Mouse (Mus musculus) hindbrain, embryonic 12.5 days (tissue): ENCODE measurements around the gene Fgf5. TPM values are rescaled to one million over a fixed set of nuclear protein-coding genes. Genes with fewer than 3 reads are reported as not detected.

Experiments
- ATAC-seq: fragments of 200-750 bp; cut with Nextera tagmentation; 2 replicates; pipeline ENCODE4 v1.8.0; 2017; ENCODE audit warnings: moderate TSS enrichment; ENCODE audit not compliant: low FRiP score
- H3K27ac ChIP-seq: fragments of 300-500 bp; sonication (generic); 2 replicates; pipeline ENCODE4 v1.5.1; 2016; ENCODE audit warnings: mild to moderate bottlenecking
- H3K27me3 ChIP-seq: fragments of 300-500 bp; sonication (generic); 2 replicates; pipeline ENCODE4 v1.6.1; 2016; ENCODE audit warnings: mild to moderate bottlenecking
- H3K36me3 ChIP-seq: fragments of 300-500 bp; sonication (generic); 2 replicates; pipeline ENCODE4 v1.6.1; 2016; ENCODE audit warnings: mild to moderate bottlenecking
- H3K4me1 ChIP-seq: fragments of 300-500 bp; sonication (generic); 2 replicates; pipeline ENCODE4 v1.6.1; 2016
- H3K4me2 ChIP-seq: fragments of 300-500 bp; sonication (generic); replicated peaks from 2 replicates; pipeline ENCODE4 v1.6.1; 2016; ENCODE audit warnings: mild to moderate bottlenecking
- H3K4me3 ChIP-seq: fragments of 300-500 bp; sonication (generic); 2 replicates; pipeline ENCODE4 v1.5.1; 2016; ENCODE audit warnings: mild to moderate bottlenecking
- H3K9ac ChIP-seq: fragments of 300-500 bp; sonication (generic); 2 replicates; pipeline ENCODE4 v1.6.1; 2016; ENCODE audit warnings: mild to moderate bottlenecking, moderate library complexity
- H3K9me3 ChIP-seq: fragments of 300-500 bp; sonication (generic); replicated peaks from 2 replicates; pipeline ENCODE4 v1.6.1; 2016; ENCODE audit warnings: mild to moderate bottlenecking
- WGBS: fragments of 180-500 bp; shearing (Covaris S2); methylation state at CpG from one replicate; pipeline ENCODE4 v1.1.7; 2016; 5-methylcytosine and 5-hydroxymethylcytosine counted together
- polyA plus RNA-seq: library from polyadenylated mRNA; unstranded; fragments of >200 nt; fragmentation: Nextera tagmentation; extraction: Ambion mirVana; gene quantifications from 2 replicates; pipeline ENCODE4 v1.2.1, GENCODE M21; 2016

Gene Fgf5
- polyA plus RNA-seq, 1 experiment from 2014 or later = 0.75 TPM

DNA sequence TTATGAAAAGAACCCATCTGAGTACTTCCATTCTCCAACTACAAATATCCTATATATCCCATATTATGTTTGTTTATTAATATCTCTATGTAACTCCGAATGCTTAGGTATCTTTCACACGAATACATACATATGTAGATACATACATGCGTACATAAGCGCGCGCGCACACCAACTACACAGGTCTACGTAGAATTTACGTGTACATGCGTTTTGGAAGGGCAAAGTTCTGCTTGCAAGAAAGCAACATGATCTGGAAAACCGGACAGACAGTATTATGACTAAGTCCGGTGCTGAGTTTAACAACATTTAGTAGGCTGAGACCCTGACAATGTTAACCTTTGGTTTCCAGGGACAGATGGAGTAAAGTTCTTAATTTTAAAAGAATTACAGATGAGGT lies 1.2 kb downstream of the Fgf5 start:
- Histone ChIP-seq H3K27me3 (peaks cover 66% of the 10 kb centered on the region), H3K4me2 (no peak overlapping the region), H3K4me3 (no peak overlapping the region), H3K9ac (no peak overlapping the region), H3K36me3 (no peaks in the 10 kb centered on the region), H3K9me3 (no peaks in the 10 kb centered on the region), H3K4me1 (peaks cover 17% of the 10 kb centered on the region; the same call in 1 of the 2 replicates), H3K27ac (no peak overlapping the region)
- 3% methylated on average over 12 of the region's 12 CpGs for WGBS
- ATAC-seq = no peak

DNA sequence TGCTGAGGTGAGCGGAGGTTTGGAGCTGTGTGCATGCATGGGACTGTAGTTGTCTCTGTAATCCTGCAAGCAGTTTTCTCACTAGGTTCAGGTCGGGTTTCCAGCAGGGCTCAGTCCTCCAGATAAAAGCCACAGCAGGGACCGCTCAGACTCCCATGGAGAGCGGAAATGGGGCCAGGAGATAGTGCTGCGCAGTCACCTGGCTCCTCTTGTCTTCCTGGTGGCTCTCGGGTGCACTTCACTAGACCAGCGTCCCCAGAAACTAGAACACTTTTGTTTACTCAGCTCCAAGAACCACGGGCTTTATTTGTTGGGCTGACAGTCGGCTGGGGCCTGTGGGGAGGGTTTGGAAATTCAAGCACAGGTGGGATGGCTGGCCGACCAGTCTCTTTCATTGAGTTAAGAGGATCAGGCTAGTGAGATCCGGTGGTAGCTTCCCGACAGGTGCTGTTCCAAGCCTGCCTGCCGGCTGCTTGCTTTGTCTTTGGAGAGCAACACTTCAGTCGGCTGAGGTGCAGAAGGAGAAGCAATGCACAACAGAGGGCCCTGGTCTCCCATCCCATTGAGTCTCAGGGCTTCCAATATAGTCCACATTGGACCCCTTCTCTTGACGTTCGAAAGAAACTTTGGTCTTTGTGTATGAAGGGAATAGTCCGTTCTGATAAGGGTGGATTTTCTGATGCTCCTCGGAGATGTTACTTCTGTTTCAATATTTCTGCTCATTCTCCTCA lies 1.9 kb downstream of the Fgf5 start:
- Histone ChIP-seq H3K9ac (no peak overlapping the region), H3K4me1 (peaks cover 17% of the 10 kb centered on the region; the same call in 1 of the 2 replicates), H3K9me3 (no peaks in the 10 kb centered on the region), H3K27ac (no peak overlapping the region), H3K36me3 (no peaks in the 10 kb centered on the region), H3K27me3 (peaks cover 61% of the 10 kb centered on the region), H3K4me3 (0 out of 2 replicates have a peak overlapping the region, but pooled peaks have one; percentile 3), H3K4me2 (peak overlapping the region; percentile 15; the same call in 1 of the 2 replicates)
- WGBS = 5% methylated on average over 18 of the region's 18 CpGs
- no peak for ATAC-seq

DNA sequence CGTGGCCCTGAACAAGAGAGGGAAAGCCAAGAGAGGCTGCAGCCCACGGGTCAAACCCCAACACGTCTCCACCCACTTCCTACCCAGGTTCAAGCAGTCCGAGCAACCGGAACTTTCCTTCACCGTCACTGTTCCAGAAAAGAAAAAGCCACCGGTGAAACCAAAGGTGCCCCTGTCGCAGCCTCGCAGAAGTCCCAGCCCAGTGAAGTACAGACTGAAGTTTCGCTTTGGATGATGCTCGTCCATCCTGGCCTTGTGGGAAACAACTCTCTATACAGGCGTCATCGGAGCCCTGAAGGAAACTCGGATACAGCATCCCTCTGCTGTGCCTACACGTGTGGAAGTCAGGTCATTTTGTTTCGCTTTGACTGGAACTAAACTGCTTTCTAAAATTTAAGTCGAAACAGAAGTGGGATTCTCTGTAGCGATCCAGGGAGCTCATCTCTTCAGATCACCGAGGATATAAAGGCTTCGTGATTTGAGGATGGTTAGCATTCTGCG lies 21.4 kb downstream of the Fgf5 start:
- Histone ChIP-seq H3K27ac (no peak overlapping the region), H3K4me1 (no peaks in the 10 kb centered on the region), H3K27me3 (no peaks in the 10 kb centered on the region), H3K4me2 (no peak overlapping the region), H3K9me3 (no peaks in the 10 kb centered on the region), H3K9ac (no peak overlapping the region), H3K36me3 (no peaks in the 10 kb centered on the region), H3K4me3 (no peak overlapping the region)
- no peak for ATAC-seq
- WGBS = 88% methylated on average over 21 of the region's 21 CpGs

DNA sequence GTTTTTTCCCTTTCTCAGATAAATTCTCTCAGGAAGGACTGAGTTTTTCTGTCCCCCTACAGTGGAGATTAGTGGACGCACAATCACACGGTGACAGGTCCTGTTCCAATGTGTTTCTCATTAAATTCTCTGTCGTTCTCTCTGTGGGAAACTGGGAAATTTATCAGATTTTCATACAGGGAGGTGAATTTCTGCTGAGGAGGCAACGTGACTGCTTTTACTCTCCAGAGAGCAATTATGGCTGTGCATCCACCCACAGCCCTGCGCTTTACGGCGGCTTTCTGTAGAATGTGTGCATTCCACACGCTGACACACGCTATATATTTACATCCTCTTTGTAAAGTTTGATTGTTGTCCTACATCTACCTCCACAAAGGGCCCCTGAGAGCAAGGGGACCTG lies 28.0 kb downstream of the Fgf5 start:
- H3K4me2 ChIP-seq = no peak overlapping the region
- H3K4me3 ChIP-seq = no peak overlapping the region
- H3K27ac ChIP-seq = no peak overlapping the region
- H3K9ac ChIP-seq = no peak overlapping the region
- peaks cover 7% of the 10 kb centered on the region for H3K4me1 ChIP-seq
- WGBS = 33% methylated on average over 9 of the region's 9 CpGs
- H3K27me3 ChIP-seq = 0 out of 2 replicates have a peak, but pooled peaks cover 2% of the 10 kb centered on the region
- H3K36me3 ChIP-seq = no peaks in the 10 kb centered on the region
- H3K9me3 ChIP-seq = no peaks in the 10 kb centered on the region
- no peak for ATAC-seq

DNA sequence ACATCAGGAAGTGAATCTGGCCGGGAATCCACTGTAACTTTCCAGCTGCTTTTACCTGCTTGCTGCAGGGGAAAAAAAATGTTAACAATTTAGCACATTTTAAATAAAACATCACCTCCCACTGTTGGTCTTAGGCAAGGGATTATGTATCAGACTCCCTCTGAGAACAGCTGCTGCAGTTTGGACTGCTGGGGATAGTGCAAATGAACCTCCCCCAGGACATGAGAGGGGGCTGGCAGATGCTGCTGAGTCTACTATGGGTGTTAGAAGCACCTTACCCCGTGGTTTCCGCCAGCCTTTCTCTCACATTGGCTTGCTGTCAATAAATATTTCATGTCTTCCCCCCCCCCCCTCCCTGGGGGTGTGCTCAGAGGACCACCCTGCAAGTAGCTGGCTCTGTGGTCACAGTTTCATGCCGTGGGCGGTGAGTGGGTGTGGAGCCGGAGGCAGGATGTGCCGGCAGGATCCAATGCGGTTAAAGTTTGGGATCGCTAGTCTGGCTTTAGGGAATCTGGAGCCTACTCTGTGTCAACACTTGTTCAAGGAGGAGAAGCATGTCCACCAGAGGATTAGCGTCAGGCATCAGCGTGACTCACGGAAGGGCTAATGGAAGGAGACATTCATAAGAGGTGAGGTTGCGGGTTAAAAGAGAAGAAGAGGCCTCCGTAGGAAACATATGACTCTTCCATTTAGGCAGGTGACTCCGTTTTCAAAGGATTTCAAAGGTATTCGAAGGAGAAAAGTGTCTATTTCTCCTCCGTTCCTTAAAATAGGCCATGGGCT lies 29.9 kb downstream of the Fgf5 start:
- Histone ChIP-seq H3K4me1 (peaks cover 7% of the 10 kb centered on the region), H3K4me2 (peak overlapping the region; percentile 21; the same call in 1 of the 2 replicates), H3K9me3 (no peaks in the 10 kb centered on the region), H3K36me3 (no peaks in the 10 kb centered on the region), H3K9ac (no peak overlapping the region), H3K4me3 (no peak overlapping the region), H3K27ac (no peak overlapping the region), H3K27me3 (0 out of 2 replicates have a peak, but pooled peaks cover 2% of the 10 kb centered on the region)
- 35% methylated on average over 17 of the region's 17 CpGs for WGBS
- ATAC-seq = no peak

DNA sequence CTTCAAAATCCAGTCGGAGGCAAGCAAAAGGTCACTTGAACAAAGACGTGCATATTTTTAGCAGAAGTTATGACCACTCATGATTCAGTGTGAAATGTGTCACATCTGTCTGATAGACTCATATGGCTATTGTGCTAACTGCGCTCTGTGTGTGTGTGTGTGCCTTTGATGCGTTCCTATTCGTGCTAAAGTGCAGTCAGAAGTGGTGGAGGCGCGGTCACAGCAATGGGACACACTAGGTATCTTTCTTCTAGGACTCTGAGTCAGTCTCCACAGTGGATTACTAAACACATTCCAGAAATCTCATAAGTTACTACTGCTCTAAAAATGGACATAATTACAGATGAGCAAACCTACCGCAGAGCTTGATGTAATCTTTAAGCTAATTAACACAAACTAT lies 36.7 kb downstream of the Fgf5 start:
- WGBS = 85% methylated on average over 8 of the region's 8 CpGs
- peaks cover 38% of the 10 kb centered on the region for H3K27me3 ChIP-seq
- H3K27ac ChIP-seq = no peak overlapping the region

DNA sequence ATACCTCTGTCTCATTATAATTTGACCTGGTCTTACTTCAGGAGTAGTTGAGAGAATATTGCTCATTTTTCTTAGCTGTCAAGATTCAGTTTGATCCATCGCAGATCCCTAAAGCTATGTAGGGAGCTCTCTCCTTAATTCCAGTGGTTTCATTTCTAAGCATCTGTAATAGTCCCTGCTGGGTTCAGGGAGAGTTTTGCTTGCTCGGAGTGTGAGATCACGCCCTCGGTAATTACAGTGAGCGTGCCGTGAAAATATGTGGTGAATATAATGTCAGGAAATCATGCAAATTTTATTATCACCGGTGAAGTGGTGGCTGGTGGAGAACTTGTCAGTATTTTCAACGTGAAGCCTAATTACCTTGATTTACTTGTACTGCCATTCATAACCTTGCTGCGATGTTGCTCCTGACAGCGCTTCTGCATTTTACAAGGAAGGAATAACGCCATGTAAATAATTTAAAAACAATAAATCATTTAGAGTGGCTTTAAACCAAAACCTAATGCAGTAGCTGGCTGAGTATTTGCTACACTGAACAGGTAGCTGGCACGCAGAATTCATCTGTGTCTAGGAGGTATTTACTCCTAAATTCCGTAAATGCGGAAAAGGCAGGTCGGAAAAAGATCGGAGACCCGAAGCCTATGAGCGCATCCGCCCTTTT lies 38.5 kb downstream of the Fgf5 start:
- peaks cover 12% of the 10 kb centered on the region for H3K4me1 ChIP-seq
- H3K9me3 ChIP-seq = no peaks in the 10 kb centered on the region
- 2% methylated on average over 19 of the region's 19 CpGs for whole genome bisulfite sequencing
- H3K27ac ChIP-seq = no peak overlapping the region
- peak overlapping the region; percentile 47 for H3K4me2 ChIP-seq
- ATAC-seq = no peak
- H3K9ac ChIP-seq = no peak overlapping the region
- no peaks in the 10 kb centered on the region for H3K36me3 ChIP-seq
- peaks cover 38% of the 10 kb centered on the region for H3K27me3 ChIP-seq
- H3K4me3 ChIP-seq = peak overlapping the region; percentile 24

More for the DNA sequence above, 36.7 kb downstream of the Fgf5 start:
- H3K4me2 ChIP-seq = no peak overlapping the region
- H3K9me3 ChIP-seq = no peaks in the 10 kb centered on the region
- ATAC-seq = no peak
- peaks cover 12% of the 10 kb centered on the region for H3K4me1 ChIP-seq
- H3K36me3 ChIP-seq = no peaks in the 10 kb centered on the region
- H3K9ac ChIP-seq = no peak overlapping the region
- H3K4me3 ChIP-seq = no peak overlapping the region

DNA sequence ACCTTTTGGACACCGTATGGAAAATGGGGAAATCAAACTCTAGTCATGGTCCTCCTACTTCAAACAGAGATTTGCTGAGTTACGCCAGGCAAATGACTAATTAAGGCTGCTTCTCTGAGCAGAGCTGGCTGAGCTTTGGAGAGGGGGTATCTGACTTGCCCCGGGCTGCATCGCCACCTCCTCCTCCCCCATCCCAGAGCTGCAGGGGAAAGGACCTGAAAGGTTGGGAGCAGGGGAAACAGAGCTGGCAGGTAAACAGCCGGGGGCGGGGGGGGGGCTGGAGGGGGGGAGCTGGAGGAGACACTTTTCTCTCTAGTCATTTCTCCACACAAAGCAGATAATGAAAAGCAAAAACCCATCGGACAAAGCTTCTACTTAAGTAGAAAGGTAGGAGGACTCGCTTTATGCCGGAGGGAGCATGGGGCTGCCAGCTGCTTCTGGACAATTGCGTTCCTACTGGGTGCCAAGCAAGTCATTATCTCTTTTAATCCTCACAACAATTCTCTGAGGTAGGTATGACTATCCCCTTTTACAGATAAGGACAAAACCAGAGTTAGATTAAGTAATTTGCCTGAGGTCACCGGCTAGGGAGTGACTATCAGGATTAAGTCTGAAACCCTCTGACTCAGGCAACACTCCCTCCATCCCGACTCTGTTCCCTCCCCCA lies 39.2 kb downstream of the Fgf5 start:
- H3K36me3 ChIP-seq = no peaks in the 10 kb centered on the region
- H3K4me2 ChIP-seq = peak overlapping the region; percentile 47
- no peak overlapping the region for H3K9ac ChIP-seq
- H3K27ac ChIP-seq = no peak overlapping the region
- peak overlapping the region; percentile 24 for H3K4me3 ChIP-seq
- ATAC-seq = 0 out of 2 replicates have a peak, but pooled peaks have one; percentile 35
- H3K9me3 ChIP-seq = no peaks in the 10 kb centered on the region
- peaks cover 12% of the 10 kb centered on the region for H3K4me1 ChIP-seq
- H3K27me3 ChIP-seq = peaks cover 38% of the 10 kb centered on the region
- under 1% methylated on average over 12 of the region's 12 CpGs for WGBS

DNA sequence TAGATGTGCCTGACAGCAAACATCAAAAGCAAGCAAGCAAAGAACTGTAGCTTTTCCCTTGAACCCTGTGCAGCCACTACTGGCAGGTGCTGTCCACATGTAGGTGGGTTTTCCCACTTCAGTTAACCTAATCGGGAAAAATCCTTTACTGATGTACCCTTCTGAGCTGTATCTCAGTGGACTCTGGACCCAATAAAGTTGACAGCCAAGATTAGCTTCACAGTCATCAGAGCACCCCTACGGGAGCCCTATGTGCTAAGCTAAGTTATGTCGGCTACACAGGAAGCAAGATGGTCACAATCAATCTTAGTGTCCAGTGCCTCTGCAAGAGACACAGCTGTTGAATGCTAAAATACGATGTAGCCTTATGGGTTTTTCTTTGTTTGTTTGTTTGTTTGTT lies 46.1 kb downstream of the Fgf5 start:
- Histone ChIP-seq H3K4me3 (no peak overlapping the region), H3K27ac (no peak overlapping the region), H3K4me1 (no peaks in the 10 kb centered on the region), H3K36me3 (no peaks in the 10 kb centered on the region), H3K27me3 (peaks cover 2% of the 10 kb centered on the region; the same call in 1 of the 2 replicates), H3K9ac (no peak overlapping the region), H3K9me3 (no peaks in the 10 kb centered on the region), H3K4me2 (no peak overlapping the region)
- 85% methylated on average over 4 of the region's 4 CpGs for WGBS
- ATAC-seq = no peak

DNA sequence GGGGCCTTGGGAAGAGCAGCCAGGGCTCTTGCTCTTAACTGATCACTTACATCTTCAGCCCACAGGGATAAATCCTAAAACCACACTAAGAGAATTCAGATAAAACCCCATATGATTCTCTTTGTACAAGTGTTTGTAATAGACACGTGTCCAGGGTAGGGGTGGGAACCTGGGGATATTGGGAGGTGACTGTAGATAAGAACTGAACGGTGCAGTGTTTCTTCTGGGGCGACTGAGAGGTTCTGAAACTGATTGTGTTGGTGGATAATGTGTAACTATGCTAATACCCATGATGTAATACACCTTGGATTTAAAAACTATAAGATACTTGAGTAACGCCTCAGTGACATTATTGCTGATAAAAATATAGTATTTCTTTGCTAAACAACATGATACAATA lies 51.7 kb downstream of the Fgf5 start:
- Histone ChIP-seq H3K27me3 (no peaks in the 10 kb centered on the region), H3K4me3 (no peak overlapping the region), H3K36me3 (no peaks in the 10 kb centered on the region), H3K9ac (no peak overlapping the region), H3K4me1 (no peaks in the 10 kb centered on the region), H3K4me2 (no peak overlapping the region), H3K9me3 (no peaks in the 10 kb centered on the region), H3K27ac (no peak overlapping the region)
- no peak for ATAC-seq
- WGBS = 84% methylated on average over 4 of the region's 4 CpGs

DNA sequence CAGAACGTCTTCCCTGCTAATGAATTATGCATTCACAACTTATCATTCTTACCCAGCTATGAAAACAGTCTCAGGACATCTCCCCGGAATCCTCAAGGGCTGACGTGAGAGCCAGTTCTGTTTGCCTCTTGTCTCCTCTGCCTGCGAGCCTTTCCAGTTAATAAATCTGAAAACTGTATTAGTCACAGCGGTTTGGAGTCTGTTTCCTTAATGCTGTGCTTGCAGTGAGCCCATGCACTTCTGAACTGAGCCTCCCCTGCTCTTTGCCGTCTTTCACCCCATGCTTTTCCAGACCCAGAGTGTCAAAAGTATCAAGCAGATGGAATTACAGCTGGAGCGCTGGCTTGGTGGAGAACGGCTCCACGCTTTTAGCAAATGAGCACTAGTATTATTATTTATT lies 52.5 kb downstream of the Fgf5 start:
- Histone ChIP-seq H3K27me3 (no peaks in the 10 kb centered on the region), H3K4me2 (no peak overlapping the region), H3K9me3 (no peaks in the 10 kb centered on the region), H3K4me3 (no peak overlapping the region), H3K36me3 (no peaks in the 10 kb centered on the region), H3K4me1 (no peaks in the 10 kb centered on the region), H3K27ac (no peak overlapping the region), H3K9ac (no peak overlapping the region)
- ATAC-seq = no peak
- WGBS = 53% methylated on average over 9 of the region's 9 CpGs
